Mouse (Mus musculus): ENCODE data around the gene Cacng3. TPM values are rescaled to one million over a fixed set of nuclear protein-coding genes. Genes with fewer than 3 reads are reported as not detected.

Gene Cacng3
- polyA plus RNA-seq, 1 experiment from 2014 or later: not detected

DNA sequence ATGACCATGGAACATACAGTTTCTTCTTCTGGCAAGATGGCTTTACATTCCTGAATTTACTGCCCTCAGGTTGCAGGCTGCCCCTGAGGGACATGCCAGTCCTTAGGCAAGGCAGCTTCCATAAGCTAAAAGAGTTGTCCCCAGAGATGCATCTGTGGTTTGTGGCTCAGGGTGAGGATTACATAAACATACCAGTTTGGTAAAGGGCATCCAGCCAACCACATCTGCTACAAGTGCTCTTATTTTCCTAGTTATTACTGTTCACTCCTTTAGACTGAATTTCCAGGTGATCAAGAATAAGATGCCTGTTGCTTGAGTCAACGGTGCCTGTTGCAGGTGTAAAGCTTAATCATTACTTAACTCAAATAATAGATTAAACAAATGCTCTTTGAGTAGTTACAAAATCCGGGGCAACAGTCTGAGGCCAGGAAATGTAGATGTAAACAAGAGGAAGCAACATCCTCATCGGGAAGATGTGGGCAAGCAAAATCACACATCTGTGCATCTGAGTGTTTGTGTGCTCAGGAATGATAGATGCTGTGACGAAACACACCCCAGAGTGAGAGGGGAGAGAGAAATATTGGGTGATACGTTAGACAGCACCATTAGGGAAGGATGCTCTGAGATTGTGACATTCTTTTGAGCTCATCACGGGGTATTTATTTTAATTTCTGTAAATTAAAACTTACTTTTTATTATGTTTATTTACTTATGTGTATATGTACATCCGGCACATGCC lies 4.8 kb upstream of the Cacng3 start:
- ATAC-seq (replicated peaks; ENCODE audit: low FRiP score, low read depth) (no peak), DNase-seq (ENCODE audit: low spot score) (no peak)
- Histone ChIP-seq H3K27ac (no peak overlapping the region), H3K4me2 (ENCODE audit: low read length) (no peak overlapping the region), H3K9me3 (replicated peaks; ENCODE audit: low read length) (no peaks in the 10 kb centered on the region), H3K9ac (ENCODE audit: low read depth, low read length) (no peak overlapping the region), H3K27me3 (ENCODE audit: insufficient read depth, low read length) (no peaks in the 10 kb centered on the region), H3K36me3 (ENCODE audit: insufficient read depth, low read length) (no peaks in the 10 kb centered on the region), H3K4me3 (replicated peaks; ENCODE audit: low read depth, low read length) (no peak overlapping the region), H3K4me1 (replicated peaks; ENCODE audit: insufficient read depth, low read length) (no peaks in the 10 kb centered on the region)
- no peak for TF ChIP-seq CTCF (IDR thresholded peaks at IDR 0.05; ENCODE audit: low read depth)
- 71% methylated on average over 7 of the region's 7 CpGs for WGBS

DNA sequence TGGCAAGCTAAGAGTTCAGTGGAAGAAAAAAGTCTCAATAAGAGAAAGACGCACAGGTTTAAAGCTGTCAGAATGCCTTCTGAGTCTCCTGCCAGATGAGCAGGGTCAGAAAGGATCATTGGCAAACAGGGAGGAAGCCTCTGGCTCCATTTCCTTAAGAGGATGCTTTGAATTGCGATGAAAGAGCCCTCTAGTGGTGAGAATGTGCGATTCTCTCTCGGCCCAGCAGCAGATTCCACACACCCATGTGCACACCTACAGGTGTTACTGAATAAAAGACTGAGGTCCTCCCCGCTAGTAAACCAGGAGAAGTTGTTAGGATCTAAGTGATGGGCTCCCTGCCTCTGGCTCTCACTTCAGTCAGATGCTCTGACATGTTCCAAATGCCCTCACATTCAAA lies 2.4 kb upstream of the Cacng3 start:
- TF ChIP-seq CTCF (IDR thresholded peaks at IDR 0.05; ENCODE audit: low read depth): peak; percentile 70
- 31% methylated on average over 5 of the region's 5 CpGs for WGBS

DNA sequence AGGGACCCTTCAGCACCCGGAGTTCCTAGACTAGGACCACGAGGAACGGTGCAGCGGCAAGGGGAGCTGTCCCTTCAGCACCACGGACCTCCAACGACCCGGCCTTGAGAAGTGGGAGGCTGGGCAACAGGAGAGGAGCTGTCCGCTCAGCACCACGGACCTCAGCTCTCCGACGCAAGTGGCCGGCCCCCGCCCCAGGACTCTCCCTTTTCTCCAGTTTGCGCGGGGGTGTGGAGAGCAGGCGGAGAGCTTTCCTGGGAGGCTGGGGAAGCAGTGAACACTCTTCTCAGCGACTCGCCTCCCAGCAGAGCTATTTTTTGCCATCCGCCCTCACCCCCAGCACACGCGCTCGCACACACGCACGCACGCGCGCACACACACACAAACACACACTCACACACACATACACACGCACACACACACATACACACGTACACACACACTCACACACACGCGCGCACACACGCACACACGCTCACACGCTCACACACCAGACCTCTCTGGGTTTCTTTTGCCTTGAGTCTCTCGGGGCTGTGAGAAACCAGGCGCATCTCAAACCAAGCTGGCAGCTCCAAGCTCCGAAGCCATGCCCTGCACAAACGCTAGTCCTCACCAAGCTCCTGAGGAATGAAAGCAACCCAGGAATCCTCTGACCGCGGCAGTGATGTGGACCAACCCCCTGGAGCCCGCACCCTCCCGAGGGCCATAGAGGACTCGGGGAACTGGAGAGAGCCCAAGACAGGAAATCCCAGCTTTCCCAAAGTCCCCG lies 765 bp downstream of the Cacng3 start:
- Histone ChIP-seq H3K9me3 (replicated peaks; ENCODE audit: low read length) (no peaks in the 10 kb centered on the region), H3K27ac (no peak overlapping the region), H3K27me3 (ENCODE audit: insufficient read depth, low read length) (no peaks in the 10 kb centered on the region), H3K9ac (ENCODE audit: low read depth, low read length) (no peak overlapping the region), H3K4me3 (replicated peaks; ENCODE audit: low read depth, low read length) (no peak overlapping the region), H3K4me1 (replicated peaks; ENCODE audit: insufficient read depth, low read length) (no peaks in the 10 kb centered on the region), H3K4me2 (ENCODE audit: low read length) (no peak overlapping the region), H3K36me3 (ENCODE audit: insufficient read depth, low read length) (no peaks in the 10 kb centered on the region)
- ATAC-seq (replicated peaks; ENCODE audit: low FRiP score, low read depth) (peak; percentile 90), DNase-seq (ENCODE audit: low spot score) (peak; percentile 98)
- no peak for TF ChIP-seq CTCF (IDR thresholded peaks at IDR 0.05; ENCODE audit: low read depth)
- WGBS: 9% methylated on average over 45 of the region's 45 CpGs

More for the DNA sequence above, 2.4 kb upstream of the Cacng3 start:
- H3K4me3 ChIP-seq (replicated peaks; ENCODE audit: low read depth, low read length): no peak overlapping the region
- no peaks in the 10 kb centered on the region for H3K9me3 ChIP-seq (replicated peaks; ENCODE audit: low read length)
- H3K4me2 ChIP-seq (ENCODE audit: low read length): no peak overlapping the region
- H3K36me3 ChIP-seq (ENCODE audit: insufficient read depth, low read length): no peaks in the 10 kb centered on the region
- DNase-seq (ENCODE audit: low spot score) (peak; percentile 35), ATAC-seq (replicated peaks; ENCODE audit: low FRiP score, low read depth) (no peak)
- H3K27ac ChIP-seq: no peak overlapping the region
- no peaks in the 10 kb centered on the region for H3K4me1 ChIP-seq (replicated peaks; ENCODE audit: insufficient read depth, low read length)
- no peaks in the 10 kb centered on the region for H3K27me3 ChIP-seq (ENCODE audit: insufficient read depth, low read length)
- no peak overlapping the region for H3K9ac ChIP-seq (ENCODE audit: low read depth, low read length)

DNA sequence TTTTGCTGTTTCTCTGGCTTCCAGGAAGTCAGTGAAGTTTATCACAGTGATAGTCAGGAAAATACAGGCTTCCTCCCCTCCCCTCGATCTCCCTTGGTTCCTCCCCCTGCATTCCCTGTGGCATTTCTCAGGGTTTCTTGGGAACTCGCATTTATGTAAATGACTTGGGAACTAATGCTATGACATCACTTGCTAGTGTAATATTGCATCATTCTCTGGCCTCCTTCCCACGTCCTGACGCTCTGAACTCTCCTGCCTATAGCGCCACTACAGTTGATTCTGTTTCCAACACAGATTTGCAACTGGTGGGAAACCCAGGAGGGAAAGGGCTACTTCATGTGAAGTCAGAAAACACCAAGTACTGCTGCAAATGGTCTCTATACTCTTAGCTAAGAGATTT lies 2.7 kb downstream of the Cacng3 start:
- no peak for TF ChIP-seq CTCF (IDR thresholded peaks at IDR 0.05; ENCODE audit: low read depth)
- WGBS: 48% methylated on average over 5 of the region's 5 CpGs
- no peaks in the 10 kb centered on the region for H3K27me3 ChIP-seq (ENCODE audit: insufficient read depth, low read length)
- no peaks in the 10 kb centered on the region for H3K36me3 ChIP-seq (ENCODE audit: insufficient read depth, low read length)
- no peaks in the 10 kb centered on the region for H3K4me1 ChIP-seq (replicated peaks; ENCODE audit: insufficient read depth, low read length)
- H3K9me3 ChIP-seq (replicated peaks; ENCODE audit: low read length): no peaks in the 10 kb centered on the region
- no peak overlapping the region for H3K9ac ChIP-seq (ENCODE audit: low read depth, low read length)
- no peak overlapping the region for H3K4me3 ChIP-seq (replicated peaks; ENCODE audit: low read depth, low read length)
- H3K27ac ChIP-seq: no peak overlapping the region
- no peak for DNase-seq (ENCODE audit: low spot score)
- no peak for ATAC-seq (replicated peaks; ENCODE audit: low FRiP score, low read depth)
- H3K4me2 ChIP-seq (ENCODE audit: low read length): no peak overlapping the region

DNA sequence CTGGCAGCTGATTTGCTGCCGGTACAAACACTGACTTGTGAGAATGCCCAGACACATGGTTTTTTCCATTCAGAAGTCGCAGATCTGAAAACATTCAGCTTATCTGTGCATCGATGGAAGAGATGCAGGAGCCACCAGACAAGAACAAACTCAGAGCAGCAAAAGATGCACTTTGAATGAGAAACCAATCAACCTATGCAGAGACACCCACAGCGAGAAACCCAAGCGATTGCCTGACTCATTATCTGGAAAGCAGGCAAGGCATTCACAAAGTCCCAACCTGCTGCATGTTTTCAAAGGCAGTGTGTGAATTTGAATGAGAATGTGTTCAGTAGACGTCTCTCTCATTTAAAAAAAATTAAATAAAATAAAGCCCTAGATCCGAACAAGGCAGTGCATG lies 4.9 kb downstream of the Cacng3 start:
- no peak for TF ChIP-seq CTCF (IDR thresholded peaks at IDR 0.05; ENCODE audit: low read depth)

DNA sequence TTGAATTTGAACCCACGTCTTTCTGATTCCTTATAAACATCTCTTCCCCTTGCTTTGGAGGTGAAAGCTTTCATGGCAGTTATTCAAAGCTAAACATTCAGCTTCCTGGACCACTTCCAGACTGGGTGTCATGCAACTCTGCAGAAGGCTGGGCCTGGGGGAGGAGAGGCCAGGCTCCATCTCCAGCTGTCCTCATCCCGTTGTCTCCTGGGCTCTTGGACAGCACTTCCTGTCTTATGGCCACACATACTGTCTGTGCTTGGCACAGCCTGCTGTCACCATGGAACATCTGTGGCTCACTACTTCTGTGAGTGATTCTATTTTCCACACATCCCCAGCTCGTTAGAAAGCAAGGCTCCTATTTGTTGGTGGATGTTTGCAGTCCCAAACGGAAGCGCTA lies 31.5 kb downstream of the Cacng3 start:
- no peak for ATAC-seq (replicated peaks; ENCODE audit: low FRiP score, low read depth)
- Histone ChIP-seq H3K27ac (no peak overlapping the region), H3K27me3 (ENCODE audit: insufficient read depth, low read length) (no peaks in the 10 kb centered on the region), H3K36me3 (ENCODE audit: insufficient read depth, low read length) (no peaks in the 10 kb centered on the region), H3K4me3 (replicated peaks; ENCODE audit: low read depth, low read length) (no peak overlapping the region), H3K4me1 (replicated peaks; ENCODE audit: insufficient read depth, low read length) (no peaks in the 10 kb centered on the region), H3K9me3 (replicated peaks; ENCODE audit: low read length) (no peaks in the 10 kb centered on the region), H3K9ac (ENCODE audit: low read depth, low read length) (no peak overlapping the region), H3K4me2 (ENCODE audit: low read length) (no peak overlapping the region)
- no peak for TF ChIP-seq CTCF (IDR thresholded peaks at IDR 0.05; ENCODE audit: low read depth)
- 67% methylated on average over 5 of the region's 5 CpGs for WGBS
- DNase-seq (ENCODE audit: low spot score): no peak

More for the DNA sequence above, 4.9 kb downstream of the Cacng3 start:
- Histone ChIP-seq H3K4me2 (ENCODE audit: low read length) (no peak overlapping the region), H3K4me1 (replicated peaks; ENCODE audit: insufficient read depth, low read length) (no peaks in the 10 kb centered on the region), H3K27ac (no peak overlapping the region), H3K36me3 (ENCODE audit: insufficient read depth, low read length) (no peaks in the 10 kb centered on the region), H3K9me3 (replicated peaks; ENCODE audit: low read length) (no peaks in the 10 kb centered on the region), H3K27me3 (ENCODE audit: insufficient read depth, low read length) (no peaks in the 10 kb centered on the region), H3K4me3 (replicated peaks; ENCODE audit: low read depth, low read length) (no peak overlapping the region), H3K9ac (ENCODE audit: low read depth, low read length) (no peak overlapping the region)
- 88% methylated on average over 7 of the region's 7 CpGs for WGBS
- ATAC-seq (replicated peaks; ENCODE audit: low FRiP score, low read depth): no peak
- DNase-seq (ENCODE audit: low spot score): no peak
